Mouse (Mus musculus) right cerebral cortex, adult 2 months (tissue): ENCODE results near the gene Cd2bp2.

Experiments
- DNase-seq, 2 experiments: peaks; one replicate each; pipeline ENCODE4 v3.0.0; 2021 to 2022; ENCODE audit warnings: low spot score in 2 of 2

Cd2bp2 gene

GRCm38 (mm10) chr7:127195544-127196295, at the start of gene Cd2bp2:
Gene Cd2bp2, minus strand, starts transcription at chr7:127196050.
- peak; percentile 97 to 98 for DNase-seq

GRCm38 (mm10) chr7:127244658-127245510, 49.0 kb upstream of the Cd2bp2 start:
- no peak for DNase-seq

GRCm38 (mm10) chr7:127243870-127244657, 48.2 kb upstream of the Cd2bp2 start, which contains the start of gene Zfp771:
Gene Zfp771, plus strand, starts transcription at chr7:127244274.
- peak; percentile 89 to 93 for DNase-seq

GRCm38 (mm10) chr7:127243361-127243867, 47.6 kb upstream of the Cd2bp2 start:
- no peak for DNase-seq

GRCm38 (mm10) chr7:127234777-127235176, 38.9 kb upstream of the Cd2bp2 start:
- DNase-seq, result no peak

GRCm38 (mm10) chr7:127233765-127234164, 37.9 kb upstream of the Cd2bp2 start:
- no peak for DNase-seq

GRCm38 (mm10) chr7:127233368-127233749, 37.5 kb upstream of the Cd2bp2 start:
- DNase-seq, result peak in 1 of 2 experiments; percentile 47

- DNase-seq, result peak; percentile 79 to 86
These were observed 36.9 kb upstream of the Cd2bp2 start, which contains the start of the genes Zfp553 and Sept1 for GRCm38 (mm10) chr7:127232622-127233367. Gene Zfp553, plus strand, starts transcription at chr7:127233061. Gene Sept1, minus strand, starts transcription at chr7:127233130.

GRCm38 (mm10) chr7:127231826-127232621, 36.2 kb upstream of the Cd2bp2 start:
- no peak for DNase-seq

- no peak for DNase-seq
These were observed 35.5 kb upstream of the Cd2bp2 start for GRCm38 (mm10) chr7:127231376-127231775.

GRCm38 (mm10) chr7:127228615-127229303, 32.9 kb upstream of the Cd2bp2 start:
- DNase-seq, result peak; percentile 87 to 89

GRCm38 (mm10) chr7:127225147-127225995, 29.5 kb upstream of the Cd2bp2 start:
- DNase-seq, result no peak

GRCm38 (mm10) chr7:127224616-127225015, 28.8 kb upstream of the Cd2bp2 start:
- no peak for DNase-seq

GRCm38 (mm10) chr7:127223515-127224478, 27.9 kb upstream of the Cd2bp2 start:
- DNase-seq, result no peak

GRCm38 (mm10) chr7:127223106-127223505, 27.3 kb upstream of the Cd2bp2 start:
- no peak for DNase-seq

GRCm38 (mm10) chr7:127220440-127220839, 24.6 kb upstream of the Cd2bp2 start:
- no peak for DNase-seq

- DNase-seq, result no peak
These were observed 22.8 kb upstream of the Cd2bp2 start for GRCm38 (mm10) chr7:127218670-127219069.
